Mouse (Mus musculus): ENCODE measurements around the gene Fstl4.

GRCm38 (mm10) chr11:52886559-52887303 lies 122.3 kb downstream of the Fstl4 start:
- TF ChIP-seq CTCF (IDR thresholded peaks at IDR 0.05; ENCODE audit: low read depth), result no peak
- TF ChIP-seq EP300 (IDR thresholded peaks at IDR 0.05; ENCODE audit: low read depth), result no peak

Measured in liver, postnatal 0 days (tissue).